Mouse (Mus musculus): Measurements from ENCODE around the gene Abcg3.
"Not testable (repeated sequence)": the region's sequence is repeated elsewhere in the genome, so short reads cannot be mapped to it uniquely, and the experiment has no call there.

Abcg3 gene

GRCm38 (mm10) chr5:104982535-104982934, at the start of gene Abcg3:
Gene Abcg3 (minus strand): TSS chr5:104982718.
- in situ Hi-C loops (cut with MboI; ENCODE audit: low pct_unique_long_range_greater_than_20kb in 1 of 2, low sequenced_read_pairs in 2 of 2, unreplicated experiment in 1 of 2), result no loop called here

- in situ Hi-C loops (cut with MboI; ENCODE audit: low pct_unique_long_range_greater_than_20kb in 1 of 2, low sequenced_read_pairs in 2 of 2, unreplicated experiment in 1 of 2), result no loop called here
These were observed 30.0 kb upstream of the Abcg3 start for GRCm38 (mm10) chr5:105012551-105012950.

- in situ Hi-C loops (cut with MboI; ENCODE audit: low pct_unique_long_range_greater_than_20kb in 1 of 2, low sequenced_read_pairs in 2 of 2, unreplicated experiment in 1 of 2), result no loop called here
These were observed 29.1 kb upstream of the Abcg3 start for GRCm38 (mm10) chr5:105011570-105011969.

- in situ Hi-C loops (cut with MboI; ENCODE audit: low pct_unique_long_range_greater_than_20kb in 1 of 2, low sequenced_read_pairs in 2 of 2, unreplicated experiment in 1 of 2), result no loop called here
These were observed 27.9 kb upstream of the Abcg3 start for GRCm38 (mm10) chr5:105010376-105010775.

GRCm38 (mm10) chr5:104989411-104989810, 6.9 kb upstream of the Abcg3 start:
- in situ Hi-C loops (cut with MboI; ENCODE audit: low pct_unique_long_range_greater_than_20kb in 1 of 2, low sequenced_read_pairs in 2 of 2, unreplicated experiment in 1 of 2), result no loop called here

GRCm38 (mm10) chr5:104988000-104988399, 5.5 kb upstream of the Abcg3 start:
- in situ Hi-C loops (cut with MboI; ENCODE audit: low pct_unique_long_range_greater_than_20kb in 1 of 2, low sequenced_read_pairs in 2 of 2, unreplicated experiment in 1 of 2), result no loop called here

GRCm38 (mm10) chr5:104986706-104987105, 4.2 kb upstream of the Abcg3 start:
- in situ Hi-C loops (cut with MboI; ENCODE audit: low pct_unique_long_range_greater_than_20kb in 1 of 2, low sequenced_read_pairs in 2 of 2, unreplicated experiment in 1 of 2), result no loop called here

- in situ Hi-C loops (cut with MboI; ENCODE audit: low pct_unique_long_range_greater_than_20kb in 1 of 2, low sequenced_read_pairs in 2 of 2, unreplicated experiment in 1 of 2), result no loop called here
These were observed 3.4 kb downstream of the Abcg3 start for GRCm38 (mm10) chr5:104979040-104979513.

GRCm38 (mm10) chr5:104958141-104958793, 24.3 kb downstream of the Abcg3 start:
- in situ Hi-C loops (cut with MboI; ENCODE audit: low pct_unique_long_range_greater_than_20kb in 1 of 2, low sequenced_read_pairs in 2 of 2, unreplicated experiment in 1 of 2), result no loop called here

GRCm38 (mm10) chr5:104955208-104955607, 27.3 kb downstream of the Abcg3 start:
- in situ Hi-C loops (cut with MboI; ENCODE audit: low pct_unique_long_range_greater_than_20kb in 1 of 2, low sequenced_read_pairs in 2 of 2, unreplicated experiment in 1 of 2), result no loop called here

GRCm38 (mm10) chr5:104946951-104947350, 35.6 kb downstream of the Abcg3 start:
- in situ Hi-C loops (cut with MboI; ENCODE audit: low pct_unique_long_range_greater_than_20kb in 1 of 2, low sequenced_read_pairs in 2 of 2, unreplicated experiment in 1 of 2), result no loop called here

- in situ Hi-C loops (cut with MboI; ENCODE audit: low pct_unique_long_range_greater_than_20kb in 1 of 2, low sequenced_read_pairs in 2 of 2, unreplicated experiment in 1 of 2), result no loop called here
These were observed 48.4 kb downstream of the Abcg3 start for GRCm38 (mm10) chr5:104934148-104934547.

GRCm38 (mm10) chr5:104906556-104906955, 76.0 kb downstream of the Abcg3 start:
- in situ Hi-C loops (cut with MboI; ENCODE audit: low pct_unique_long_range_greater_than_20kb in 1 of 2, low sequenced_read_pairs in 2 of 2, unreplicated experiment in 1 of 2), result not testable (repeated sequence)
